8 mouse cellular contexts compared by ENCODE assay signal in the genomic region with DNA sequence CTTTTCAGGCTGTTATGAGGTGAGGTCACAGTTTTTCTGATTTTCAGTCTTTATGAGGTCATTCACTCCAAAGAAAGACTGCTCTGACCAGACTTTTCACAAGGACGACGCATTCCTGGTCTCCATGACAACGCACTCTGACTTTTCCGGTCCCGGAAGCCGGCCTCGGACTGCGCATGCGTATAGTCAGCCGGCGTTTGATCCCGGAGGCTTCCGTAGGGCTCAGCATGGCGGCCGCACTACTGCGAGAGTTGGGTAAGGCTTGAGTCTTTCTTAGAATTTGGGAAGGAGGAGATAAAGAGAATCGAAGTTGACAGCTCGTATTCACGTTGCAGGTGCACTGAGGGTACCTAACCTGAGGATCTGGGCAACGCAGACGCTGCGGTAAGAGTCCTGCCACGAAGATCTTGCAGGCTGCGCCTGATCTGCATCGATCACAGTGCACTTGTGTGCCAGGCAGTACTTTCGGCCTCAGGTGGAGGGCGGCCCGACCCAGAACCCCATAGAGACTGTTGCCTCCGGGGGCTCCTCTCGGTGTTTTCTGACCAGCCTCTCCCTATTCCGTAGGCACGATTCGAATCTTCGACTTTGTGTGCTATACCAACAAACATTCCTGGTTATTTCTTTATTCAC. TPM values are rescaled to one million over a fixed set of nuclear protein-coding genes. Genes with fewer than 3 reads are reported as not detected.
DNase-seq lines count a peak whose midpoint lies in the region; ATAC-seq and TF ChIP-seq lines count a peak whose summit lies in the region.

Gene Mrpl22 (plus strand): TSS at position 203 of the 633 bp plus-strand sequence.

- H3K9ac ChIP-seq in forebrain, embryonic 12.5 days, result peak within 1 kb of the TSS; percentile 75
- peak within 1 kb of the TSS; percentile 82 for H3K9ac ChIP-seq in heart, postnatal 0 days (replicated peaks; ENCODE audit: low read depth, low read length)
- H3K9ac ChIP-seq in liver, embryonic 16.5 days (ENCODE audit: low read depth, low read length), result peak within 1 kb of the TSS; percentile 69
- peak within 1 kb of the TSS; percentile 84 for H3K9ac ChIP-seq in neural tube, embryonic 13.5 days

- WGBS in forebrain, embryonic 12.5 days, result under 1% methylated on average over 34 of the region's 34 CpGs
- under 1% methylated on average over 34 of the region's 34 CpGs for WGBS in heart, postnatal 0 days
- WGBS in liver, embryonic 16.5 days (ENCODE audit: insufficient replicate concordance), result under 1% methylated on average over 34 of the region's 34 CpGs
- WGBS in neural tube, embryonic 13.5 days, result under 1% methylated on average over 34 of the region's 34 CpGs

- H3K36me3 ChIP-seq in E14TG2a.4 (ENCODE audit: insufficient read depth, low read length), result peaks cover 42% of the 10 kb centered on the region
- H3K36me3 ChIP-seq in forebrain, embryonic 12.5 days (replicated peaks), result peaks cover 35% of the 10 kb centered on the region
- H3K36me3 ChIP-seq in heart, postnatal 0 days (replicated peaks; ENCODE audit: control insufficient read depth, insufficient read depth, low read length), result peaks cover 36% of the 10 kb centered on the region
- H3K36me3 ChIP-seq in liver, embryonic 16.5 days (ENCODE audit: control insufficient read depth, insufficient read depth), result peaks cover 23% of the 10 kb centered on the region
- peaks cover 38% of the 10 kb centered on the region for H3K36me3 ChIP-seq in neural tube, embryonic 13.5 days
- peaks cover 2% of the 10 kb centered on the region; the same call in 1 of the 2 replicates for H3K36me3 ChIP-seq in testis, adult 2 months (ENCODE audit: control insufficient read depth, insufficient read depth, low read length)

- TF ChIP-seq POLR2A in testis, adult 2 months (IDR thresholded peaks at IDR 0.05; ENCODE audit: control insufficient read depth, low read depth, low read length), result peak; percentile 85

- no peak within 1 kb of the TSS for H3K27ac ChIP-seq in forebrain, embryonic 12.5 days
- H3K27ac ChIP-seq in heart, postnatal 0 days (ENCODE audit: low read depth), result peak within 1 kb of the TSS; percentile 52; the same call in 1 of the 2 replicates
- peak within 1 kb of the TSS; percentile 45; the same call in 1 of the 2 replicates for H3K27ac ChIP-seq in liver, embryonic 16.5 days (ENCODE audit: low read length)
- peak within 1 kb of the TSS; percentile 64 for H3K27ac ChIP-seq in neural tube, embryonic 13.5 days (replicated peaks)
- peak within 1 kb of the TSS; percentile 69 for H3K27ac ChIP-seq in testis, adult 2 months (ENCODE audit: control insufficient read depth, insufficient read depth, low read depth, low read length)

- peaks cover 32% of the 10 kb centered on the region for H3K4me1 ChIP-seq in E14TG2a.4 (replicated peaks; ENCODE audit: low read depth, low read length)
- peaks cover 23% of the 10 kb centered on the region for H3K4me1 ChIP-seq in forebrain, embryonic 12.5 days
- peaks cover 3% of the 10 kb centered on the region; the same call in 1 of the 2 replicates for H3K4me1 ChIP-seq in heart, postnatal 0 days (ENCODE audit: control insufficient read depth, insufficient read depth)
- peaks cover 29% of the 10 kb centered on the region for H3K4me1 ChIP-seq in liver, embryonic 16.5 days (ENCODE audit: control insufficient read depth, low read depth, low read length)
- H3K4me1 ChIP-seq in neural tube, embryonic 13.5 days (replicated peaks), result peaks cover 22% of the 10 kb centered on the region
- peaks cover 3% of the 10 kb centered on the region; the same call in 1 of the 2 replicates for H3K4me1 ChIP-seq in testis, adult 2 months (ENCODE audit: control insufficient read depth, insufficient read depth, low read length)

- peak; percentile 76 for ATAC-seq in forebrain, embryonic 12.5 days (ENCODE audit: low FRiP score)
- ATAC-seq in heart, postnatal 0 days (ENCODE audit: insufficient read depth, low read depth), result peak; percentile 84
- peak; percentile 78 for ATAC-seq in liver, embryonic 16.5 days (ENCODE audit: low read depth)
- ATAC-seq in neural tube, embryonic 13.5 days (ENCODE audit: low read depth), result peak; percentile 72

- no peaks in the 10 kb centered on the region for H3K27me3 ChIP-seq in E14TG2a.4 (ENCODE audit: insufficient read depth, low read length)
- no peaks in the 10 kb centered on the region for H3K27me3 ChIP-seq in forebrain, embryonic 12.5 days
- no peaks in the 10 kb centered on the region for H3K27me3 ChIP-seq in heart, postnatal 0 days (ENCODE audit: control insufficient read depth, insufficient read depth, low read length)
- H3K27me3 ChIP-seq in liver, embryonic 16.5 days (ENCODE audit: control insufficient read depth, insufficient read depth, low read depth, low read length), result no peaks in the 10 kb centered on the region
- no peaks in the 10 kb centered on the region for H3K27me3 ChIP-seq in neural tube, embryonic 13.5 days
- no peaks in the 10 kb centered on the region for H3K27me3 ChIP-seq in testis, adult 2 months (ENCODE audit: control insufficient read depth, insufficient read depth, low read length)

- H3K9me3 ChIP-seq in E14TG2a.4 (ENCODE audit: low read length), result no peaks in the 10 kb centered on the region
- H3K9me3 ChIP-seq in forebrain, embryonic 12.5 days, result no peaks in the 10 kb centered on the region
- no peaks in the 10 kb centered on the region for H3K9me3 ChIP-seq in heart, postnatal 0 days (replicated peaks; ENCODE audit: control insufficient read depth, low read length)
- H3K9me3 ChIP-seq in liver, embryonic 16.5 days (replicated peaks; ENCODE audit: control insufficient read depth, low read length), result 0 out of 2 replicates have a peak, but pooled peaks cover 3% of the 10 kb centered on the region
- H3K9me3 ChIP-seq in neural tube, embryonic 13.5 days, result no peaks in the 10 kb centered on the region

- TF ChIP-seq EP300 in heart, postnatal 0 days (IDR thresholded peaks at IDR 0.05; ENCODE audit: low read depth), result no peak

- no peak for TF ChIP-seq CTCF in E14TG2a.4 (conservative IDR thresholded peaks at IDR 0.05; ENCODE audit: low read length)
- no peak for TF ChIP-seq CTCF in heart, postnatal 0 days (IDR thresholded peaks at IDR 0.05; ENCODE audit: low read depth)
- TF ChIP-seq CTCF in testis, adult 2 months (IDR thresholded peaks at IDR 0.05; ENCODE audit: control insufficient read depth, insufficient read depth, insufficient replicate concordance, low read depth, low read length), result no peak

- peak; percentile 97 for DNase-seq in c-Kit-positive CD71-positive TER-119-positive erythroid progenitor cells, embryonic 14.5 days (ENCODE audit: low spot score)
- DNase-seq in heart, postnatal 0 days (ENCODE audit: low spot score), result peak; percentile 95
- peak; percentile 98 to 99 for DNase-seq in kidney, postnatal 4 days

- peak within 1 kb of the TSS; percentile 79 for H3K4me2 ChIP-seq in forebrain, embryonic 12.5 days
- peak within 1 kb of the TSS; percentile 84 for H3K4me2 ChIP-seq in heart, postnatal 0 days (ENCODE audit: low read depth, low read length)
- H3K4me2 ChIP-seq in liver, embryonic 16.5 days (ENCODE audit: low read depth, low read length), result peak within 1 kb of the TSS; percentile 61
- peak within 1 kb of the TSS; percentile 89 for H3K4me2 ChIP-seq in neural tube, embryonic 13.5 days

- peak within 1 kb of the TSS; percentile 92 for H3K4me3 ChIP-seq in E14TG2a.4 (replicated peaks; ENCODE audit: low read length)
- peak within 1 kb of the TSS; percentile 61 for H3K4me3 ChIP-seq in forebrain, embryonic 12.5 days (replicated peaks)
- peak within 1 kb of the TSS; percentile 71 for H3K4me3 ChIP-seq in heart, postnatal 0 days (ENCODE audit: low read depth, low read length)
- peak within 1 kb of the TSS; percentile 70 for H3K4me3 ChIP-seq in liver, embryonic 16.5 days (ENCODE audit: low read depth, low read length)
- peak within 1 kb of the TSS; percentile 76 for H3K4me3 ChIP-seq in neural tube, embryonic 13.5 days
- H3K4me3 ChIP-seq in testis, adult 2 months (ENCODE audit: control insufficient read depth, low read depth, low read length), result peak within 1 kb of the TSS; percentile 86

RNA-seq across cellular contexts. Expression of gene Mrpl22, which starts in this region (rescaled TPM):
- polyA plus RNA-seq in forebrain, embryonic 12.5 days (2016; fragmentation: Nextera tagmentation; extraction: Ambion mirVana), result 108 and 113 TPM in 2 replicates
- 50.6 and 58.4 TPM in 2 replicates for total RNA-seq in heart, postnatal 0 days (2014; rRNA removed; ENCODE audit: low replicate concordance)
- polyA plus RNA-seq in heart, postnatal 0 days (2015; fragmentation: Nextera tagmentation; extraction: Ambion mirVana), result 124 and 126 TPM in 2 replicates
- 74.9 and 83.3 TPM in 2 replicates for polyA plus RNA-seq in liver, embryonic 16.5 days (2015; fragmentation: Nextera tagmentation; extraction: Ambion mirVana)
- polyA plus RNA-seq in neural tube, embryonic 13.5 days (2015; fragmentation: Nextera tagmentation; extraction: Ambion mirVana), result 111 and 127 TPM in 2 replicates
- polyA plus RNA-seq in testis, adult 2 months (2012; rRNA removed), result 39.4 and 43.3 TPM in 2 replicates
